Mouse (Mus musculus) right cerebral cortex, postnatal 4 days (tissue): Measurements from ENCODE around the gene Sp4.

Experiments
- DNase-seq: peaks from one replicate; pipeline ENCODE4 v3.0.0-alpha.2; 2022

Gene Sp4

GRCm38 (mm10) chr12:118263878-118264277 lies 37.4 kb downstream of the Sp4 start:
- no peak for DNase-seq

GRCm38 (mm10) chr12:118255292-118255782 lies 45.9 kb downstream of the Sp4 start:
- DNase-seq: no peak

GRCm38 (mm10) chr12:118221182-118221581 lies 80.1 kb downstream of the Sp4 start:
- no peak for DNase-seq

GRCm38 (mm10) chr12:118220062-118220461 lies 81.2 kb downstream of the Sp4 start:
- DNase-seq: no peak

GRCm38 (mm10) chr12:118212163-118212562 lies 89.1 kb downstream of the Sp4 start:
- no peak for DNase-seq

GRCm38 (mm10) chr12:118198386-118199093 lies 102.7 kb downstream of the Sp4 start, which contains the start of gene Dnah11:
Gene Dnah11 (minus strand): TSS chr12:118199043.
- DNase-seq: peak; percentile 54

GRCm38 (mm10) chr12:118196583-118196982 lies 104.7 kb downstream of the Sp4 start:
- no peak for DNase-seq

GRCm38 (mm10) chr12:118189535-118189934 lies 111.7 kb downstream of the Sp4 start:
- no peak for DNase-seq

- DNase-seq: no peak
Observed at GRCm38 (mm10) chr12:118187663-118188062, 113.6 kb downstream of the Sp4 start.

GRCm38 (mm10) chr12:118186881-118187489 lies 114.3 kb downstream of the Sp4 start:
- no peak for DNase-seq

GRCm38 (mm10) chr12:118186120-118186880 lies 114.9 kb downstream of the Sp4 start:
- DNase-seq: no peak
